Mouse (Mus musculus) intestine, embryonic 16.5 days (tissue): Measurements from ENCODE around the gene Pram1. TPM values are rescaled to one million over a fixed set of nuclear protein-coding genes. Genes with fewer than 3 reads are reported as not detected.
"Not testable (repeated sequence)": the region's sequence is repeated elsewhere in the genome, so short reads cannot be mapped to it uniquely, and the experiment has no call there.

Source experiments
- ATAC-seq: fragments of 200-750 bp; cut with Nextera tagmentation; 2 replicates; pipeline ENCODE4 v1.8.0; 2017; ENCODE audit warnings: moderate TSS enrichment, moderate library complexity
- H3K27ac ChIP-seq: fragments of 300-500 bp; sonication (generic); 2 replicates; pipeline ENCODE4 v1.5.1; 2014; ENCODE audit warnings: mild to moderate bottlenecking, low read length
- H3K27me3 ChIP-seq: fragments of 300-500 bp; sonication (generic); replicated peaks from 2 replicates; pipeline ENCODE4 v1.6.1; 2014; ENCODE audit warnings: low read length, control low read depth, mixed read lengths; ENCODE audit not compliant: control insufficient read depth, insufficient read depth
- H3K36me3 ChIP-seq: fragments of 300-500 bp; sonication (generic); 2 replicates; pipeline ENCODE4 v1.6.1; 2014; ENCODE audit warnings: low read length, control low read depth; ENCODE audit not compliant: control insufficient read depth, insufficient read depth
- H3K4me1 ChIP-seq: fragments of 300-500 bp; sonication (generic); 2 replicates; pipeline ENCODE4 v1.6.1; 2014; ENCODE audit warnings: low read length, control low read depth, mixed read lengths; ENCODE audit not compliant: control insufficient read depth, insufficient read depth
- H3K4me2 ChIP-seq: fragments of 300-500 bp; sonication (generic); 2 replicates; pipeline ENCODE4 v1.6.1; 2014; ENCODE audit warnings: low read depth, low read length, control low read depth
- H3K4me3 ChIP-seq: fragments of 300-500 bp; sonication (generic); 2 replicates; pipeline ENCODE4 v1.5.1; 2014; ENCODE audit warnings: mild to moderate bottlenecking, low read length
- H3K9ac ChIP-seq: fragments of 300-500 bp; sonication (generic); 2 replicates; pipeline ENCODE4 v1.6.1; 2014; ENCODE audit warnings: low read depth, low read length
- H3K9me3 ChIP-seq: fragments of 300-500 bp; sonication (generic); 2 replicates; pipeline ENCODE4 v1.6.1; 2016; ENCODE audit warnings: low read length, control low read depth; ENCODE audit not compliant: control insufficient read depth
- WGBS: fragments of 180-500 bp; shearing (Covaris S2); extraction: QIAGEN DNeasy Blood & Tissue Kit; methylation state at CpG from one replicate; pipeline ENCODE4 v1.1.7; 2014; 5-methylcytosine and 5-hydroxymethylcytosine counted together
- polyA plus RNA-seq: library from polyadenylated mRNA; unstranded; fragments of >200 nt; fragmentation: Nextera tagmentation; extraction: Ambion mirVana; gene quantifications from 2 replicates; pipeline ENCODE4 v1.2.1, GENCODE M21; 2015

The Pram1 gene
- polyA plus RNA-seq: 0.60 and 1.1 TPM in 2 replicates

DNA sequence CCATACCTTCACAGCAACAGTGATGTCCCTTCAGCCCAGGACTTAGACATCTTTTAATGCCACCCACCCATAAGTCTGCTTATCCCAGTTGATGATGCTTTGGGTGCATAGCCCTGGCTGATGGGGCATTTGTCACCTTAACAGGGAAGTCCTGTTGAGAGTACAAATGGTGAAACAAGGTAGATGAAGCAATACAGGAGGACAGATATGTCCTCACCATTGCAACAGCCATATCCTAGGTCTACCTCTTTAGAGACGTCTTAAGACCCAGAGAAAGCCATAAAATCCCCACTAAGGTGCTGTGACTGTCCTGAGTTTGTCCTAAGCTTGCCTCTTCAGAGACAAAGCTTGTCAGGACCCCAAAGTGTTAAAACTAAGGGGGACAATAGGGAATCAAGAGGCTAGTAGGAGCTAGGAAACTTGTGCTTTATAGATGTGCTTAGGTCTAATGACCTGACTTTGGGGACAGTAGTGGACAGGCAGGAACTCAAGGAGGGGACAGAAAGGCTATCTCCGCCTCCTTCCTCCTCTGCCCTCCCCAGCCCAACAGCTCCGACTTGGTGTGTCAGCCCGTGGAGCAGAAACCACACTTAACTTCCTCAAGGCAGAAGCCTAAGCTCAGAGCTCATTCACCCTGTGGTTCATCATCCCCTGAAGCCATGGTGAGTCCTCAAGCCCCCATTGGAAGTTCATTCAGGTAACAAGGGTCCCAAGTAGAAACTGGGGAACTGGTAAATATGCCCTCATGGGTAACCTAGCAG lies at the start of gene Pram1:
Pram1 (plus strand) TSS at position 541 of the 761 bp plus-strand sequence.
- no peaks in the 10 kb centered on the region for H3K9me3 ChIP-seq
- no peak within 1 kb of the TSS for H3K27ac ChIP-seq
- no peak within 1 kb of the TSS for H3K4me3 ChIP-seq
- no peak for ATAC-seq
- no peak within 1 kb of the TSS for H3K4me2 ChIP-seq
- H3K9ac ChIP-seq: no peak within 1 kb of the TSS
- H3K4me1 ChIP-seq: no peaks in the 10 kb centered on the region
- 81% methylated on average over 4 of the region's 4 CpGs for WGBS
- no peaks in the 10 kb centered on the region for H3K27me3 ChIP-seq
- H3K36me3 ChIP-seq: no peaks in the 10 kb centered on the region

DNA sequence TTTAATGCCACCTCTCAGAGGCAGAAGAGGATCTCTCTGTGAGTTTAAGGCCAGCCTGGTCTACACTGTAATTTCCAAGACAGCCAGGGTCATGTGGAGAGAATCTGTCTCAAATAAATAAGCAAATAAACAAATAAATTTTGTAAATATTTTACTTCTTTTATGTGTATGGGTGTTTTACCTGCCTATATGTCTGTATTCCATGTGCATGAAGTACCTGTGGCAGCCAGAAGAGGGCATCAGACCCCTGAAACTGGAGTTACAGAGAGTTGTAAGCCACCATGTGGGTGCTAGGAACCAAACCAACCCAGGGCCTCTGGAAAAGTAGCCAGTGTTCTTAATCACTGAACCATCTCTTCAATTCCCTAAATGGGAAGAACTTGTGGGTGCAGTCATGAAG lies 40.6 kb upstream of the Pram1 start:
- H3K36me3 ChIP-seq: no peaks in the 10 kb centered on the region
- no peak overlapping the region for H3K4me3 ChIP-seq
- H3K4me1 ChIP-seq: no peaks in the 10 kb centered on the region
- no peak overlapping the region for H3K4me2 ChIP-seq
- H3K27me3 ChIP-seq: no peaks in the 10 kb centered on the region
- H3K9ac ChIP-seq: no peak overlapping the region
- no peak overlapping the region; the same call in 1 of the 2 replicates for H3K27ac ChIP-seq
- no peaks in the 10 kb centered on the region for H3K9me3 ChIP-seq
- no peak for ATAC-seq

- no peaks in the 10 kb centered on the region for H3K4me1 ChIP-seq
- H3K4me2 ChIP-seq: no peak overlapping the region
- no peaks in the 10 kb centered on the region for H3K9me3 ChIP-seq
- no peak overlapping the region for H3K4me3 ChIP-seq
- no peaks in the 10 kb centered on the region for H3K27me3 ChIP-seq
- H3K36me3 ChIP-seq: no peaks in the 10 kb centered on the region
- 91% methylated on average over 5 of the region's 5 CpGs for WGBS
- ATAC-seq: no peak
- H3K27ac ChIP-seq: no peak overlapping the region
- H3K9ac ChIP-seq: no peak overlapping the region
Measured at GRCm38 (mm10) chr17:33598506-33598905, 39.4 kb upstream of the Pram1 start.

GRCm38 (mm10) chr17:33599836-33600475 lies 37.9 kb upstream of the Pram1 start:
- Histone ChIP-seq H3K9me3 (no peaks in the 10 kb centered on the region), H3K4me1 (no peaks in the 10 kb centered on the region), H3K27ac (no peak overlapping the region), H3K4me3 (no peak overlapping the region), H3K9ac (no peak overlapping the region), H3K4me2 (no peak overlapping the region), H3K36me3 (no peaks in the 10 kb centered on the region), H3K27me3 (no peaks in the 10 kb centered on the region)
- 88% methylated on average over 8 of the region's 8 CpGs for WGBS
- no peak for ATAC-seq

DNA sequence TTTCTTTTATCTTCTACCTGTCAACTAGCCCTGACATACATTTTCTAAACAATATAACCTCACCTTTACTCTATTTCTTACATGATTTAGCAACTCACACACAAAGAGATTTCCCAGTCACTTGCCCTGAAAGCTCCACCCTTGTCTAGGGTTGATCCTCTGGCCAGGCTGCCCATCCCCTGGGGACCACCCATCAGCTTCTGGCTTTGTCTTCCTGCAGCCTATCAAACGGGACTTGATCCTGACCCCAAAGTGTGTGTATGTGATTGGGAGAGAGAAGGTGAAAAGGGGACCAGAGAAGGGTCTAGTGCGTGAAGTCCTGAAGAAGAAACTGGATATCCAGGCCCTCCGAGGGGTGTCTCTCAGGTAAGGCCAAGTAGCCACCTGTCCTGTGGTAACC lies 37.0 kb upstream of the Pram1 start:
- Histone ChIP-seq H3K9me3 (no peaks in the 10 kb centered on the region), H3K9ac (no peak overlapping the region), H3K4me1 (no peaks in the 10 kb centered on the region), H3K27me3 (no peaks in the 10 kb centered on the region), H3K36me3 (no peaks in the 10 kb centered on the region), H3K27ac (no peak overlapping the region), H3K4me2 (no peak overlapping the region), H3K4me3 (no peak overlapping the region)
- 86% methylated on average over 3 of the region's 3 CpGs for WGBS
- ATAC-seq: no peak

DNA sequence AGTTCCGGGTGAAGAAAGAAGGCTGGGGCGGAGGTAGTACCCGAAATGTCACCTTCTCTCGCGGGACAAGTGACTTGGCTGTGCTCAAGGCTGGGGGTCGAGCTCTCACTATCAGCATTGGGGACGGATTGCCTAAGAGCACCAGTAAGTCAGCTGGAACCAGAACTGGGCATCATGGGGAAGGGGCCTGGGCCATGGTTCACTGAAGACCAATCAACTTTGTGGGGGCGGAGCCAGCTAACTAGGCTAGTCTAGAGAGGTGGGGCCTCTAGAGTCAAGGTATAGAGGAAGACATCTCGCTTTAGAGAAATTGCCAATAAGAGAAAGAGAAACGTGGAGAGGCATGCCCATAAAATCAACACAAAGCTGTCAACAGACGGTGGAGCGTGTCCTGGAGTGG lies 35.9 kb upstream of the Pram1 start:
- Histone ChIP-seq H3K4me1 (no peaks in the 10 kb centered on the region), H3K9me3 (no peaks in the 10 kb centered on the region), H3K9ac (no peak overlapping the region), H3K4me3 (no peak overlapping the region), H3K27me3 (no peaks in the 10 kb centered on the region), H3K27ac (no peak overlapping the region), H3K36me3 (no peaks in the 10 kb centered on the region), H3K4me2 (no peak overlapping the region)
- WGBS: 82% methylated on average over 12 of the region's 12 CpGs
- ATAC-seq: no peak

DNA sequence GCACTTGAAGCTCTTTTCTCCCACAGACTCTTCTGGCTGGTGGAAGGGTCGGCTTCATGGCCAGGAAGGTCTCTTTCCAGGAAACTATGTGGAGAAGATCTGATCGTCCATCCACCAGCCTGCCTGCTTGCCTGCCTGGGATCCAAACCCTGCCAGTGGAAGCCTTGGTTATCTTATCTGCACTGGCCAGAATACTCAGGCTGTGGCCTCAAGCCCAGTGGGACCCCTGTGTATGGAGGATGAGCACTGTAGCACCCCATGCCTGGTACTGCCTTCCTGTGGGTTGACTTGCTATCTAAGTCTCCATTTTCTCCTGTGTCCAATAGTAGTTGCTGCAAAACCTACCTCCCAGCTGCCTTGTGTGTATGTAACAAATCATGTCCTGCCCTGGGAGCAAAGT lies 30.6 kb upstream of the Pram1 start:
- H3K4me2 ChIP-seq: no peak overlapping the region
- no peaks in the 10 kb centered on the region for H3K4me1 ChIP-seq
- no peak for ATAC-seq
- no peak overlapping the region for H3K4me3 ChIP-seq
- H3K36me3 ChIP-seq: no peaks in the 10 kb centered on the region
- 79% methylated on average over 2 of the region's 2 CpGs for WGBS
- no peaks in the 10 kb centered on the region for H3K27me3 ChIP-seq
- H3K9me3 ChIP-seq: no peaks in the 10 kb centered on the region
- no peak overlapping the region for H3K27ac ChIP-seq
- H3K9ac ChIP-seq: no peak overlapping the region

- no peak overlapping the region for H3K4me2 ChIP-seq
- no peak overlapping the region for H3K27ac ChIP-seq
- no peak for ATAC-seq
- no peaks in the 10 kb centered on the region for H3K9me3 ChIP-seq
- H3K36me3 ChIP-seq: no peaks in the 10 kb centered on the region
- no peak overlapping the region for H3K9ac ChIP-seq
- 86% methylated on average over 7 of the region's 7 CpGs for WGBS
- no peak overlapping the region for H3K4me3 ChIP-seq
- H3K27me3 ChIP-seq: no peaks in the 10 kb centered on the region
- no peaks in the 10 kb centered on the region for H3K4me1 ChIP-seq
Measured at GRCm38 (mm10) chr17:33610548-33610947, 27.3 kb upstream of the Pram1 start.

GRCm38 (mm10) chr17:33613726-33614125 lies 24.1 kb upstream of the Pram1 start:
- not testable (repeated sequence) for H3K9me3 ChIP-seq, H3K27me3 ChIP-seq, H3K4me2 ChIP-seq, H3K4me3 ChIP-seq, H3K27ac ChIP-seq, H3K9ac ChIP-seq, H3K36me3 ChIP-seq, ATAC-seq, H3K4me1 ChIP-seq
- 83% methylated on average over 5 of the region's 5 CpGs for WGBS
